Comparison of ENCODE assay signal across 16 mouse cellular contexts in the genomic region with DNA sequence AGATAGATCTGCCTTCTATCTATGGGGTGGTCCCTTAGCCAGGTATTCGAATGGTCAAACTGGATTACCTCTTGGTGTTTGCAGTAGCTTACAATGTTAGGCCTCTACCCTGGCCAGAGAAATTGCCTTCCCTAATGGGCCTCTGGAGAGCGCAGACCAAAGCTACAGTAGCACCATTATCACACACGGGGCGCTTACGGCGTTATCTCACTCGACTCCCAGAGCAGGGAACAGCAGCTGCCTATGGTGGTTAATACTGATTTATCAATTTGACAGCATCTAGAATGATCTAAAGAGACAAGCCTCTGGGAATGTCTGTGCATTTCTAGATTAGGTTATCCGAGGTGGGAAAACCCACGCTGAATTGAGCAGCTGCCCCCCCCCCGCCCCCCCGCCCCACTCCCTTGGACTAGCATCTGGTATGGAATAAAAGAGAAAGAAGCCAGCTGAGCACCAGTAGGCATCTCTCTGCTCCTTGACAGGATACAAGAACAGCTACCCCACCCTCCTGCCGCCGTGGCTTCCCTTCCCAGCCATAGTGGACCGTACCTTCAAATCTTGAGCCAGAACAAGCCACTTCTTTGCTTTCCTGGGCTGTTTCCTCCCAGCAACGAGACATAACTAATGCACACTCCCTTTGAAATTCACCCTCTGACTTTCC.
DNase-seq lines count a peak whose midpoint lies in the region; ATAC-seq and TF ChIP-seq lines count a peak whose summit lies in the region.
"Had no signal": no experiment of that assay in that cellular context is flagged by ENCODE, and none has a peak within 500 bp of the region (broad histone marks: within the 10 kb centered on the region; RNA-seq: fewer than 3 reads in every experiment).

No protein-coding gene starts in this region.

- no peaks in the 10 kb centered on the region for H3K9me3 ChIP-seq in hindbrain, embryonic 13.5 days
- H3K9me3 ChIP-seq in midbrain, embryonic 15.5 days, result no peaks in the 10 kb centered on the region
- no peaks in the 10 kb centered on the region; the same call in 1 of the 2 replicates for H3K9me3 ChIP-seq in kidney, embryonic 16.5 days (ENCODE audit: low read length)

- no peak overlapping the region for H3K9ac ChIP-seq in hindbrain, embryonic 13.5 days
- H3K9ac ChIP-seq in midbrain, embryonic 15.5 days, result no peak overlapping the region
- H3K9ac ChIP-seq in kidney, embryonic 16.5 days (replicated peaks; ENCODE audit: low read length), result no peak overlapping the region
- H3K9ac ChIP-seq: liver, embryonic 14.5 days had no signal

- H3K4me1 ChIP-seq in hindbrain, embryonic 13.5 days (replicated peaks), result peaks cover 48% of the 10 kb centered on the region
- peaks cover 35% of the 10 kb centered on the region for H3K4me1 ChIP-seq in midbrain, embryonic 15.5 days
- H3K4me1 ChIP-seq in kidney, embryonic 16.5 days (ENCODE audit: insufficient read depth, low read length), result no peaks in the 10 kb centered on the region

- H3K4me2 ChIP-seq in hindbrain, embryonic 13.5 days, result no peak overlapping the region
- no peak overlapping the region for H3K4me2 ChIP-seq in midbrain, embryonic 15.5 days
- H3K4me2 ChIP-seq in kidney, embryonic 16.5 days (replicated peaks; ENCODE audit: low read depth, low read length), result no peak overlapping the region

- H3K27ac ChIP-seq in layer of hippocampus, adult 2 months, result peak overlapping the region; percentile 53
- H3K27ac ChIP-seq in hindbrain, embryonic 13.5 days, result peak overlapping the region; percentile 55
- 0 out of 2 replicates have a peak overlapping the region, but pooled peaks have one; percentile 54 for H3K27ac ChIP-seq in midbrain, embryonic 15.5 days
- H3K27ac ChIP-seq in kidney, embryonic 16.5 days (ENCODE audit: low read length), result no peak overlapping the region
- H3K27ac ChIP-seq: liver, embryonic 14.5 days had no signal

- ATAC-seq in hindbrain, embryonic 13.5 days (ENCODE audit: low FRiP score), result peak; percentile 55; the same call in 1 of the 2 replicates
- no peak; the same call in 1 of the 2 replicates for ATAC-seq in midbrain, embryonic 15.5 days (replicated peaks)
- no peak for ATAC-seq in kidney, embryonic 16.5 days (ENCODE audit: low FRiP score, low TSS enrichment)
- ATAC-seq: inflammation-experienced regulatory T-cells, adult 6 months; lung, postnatal 0 days had no signal

- DNase-seq in layer of hippocampus, adult 2 months (ENCODE audit: low spot score in 2 of 2), result no peak
- DNase-seq in layer of hippocampus, postnatal 36 days, result no peak
- peak; percentile 61 for DNase-seq in brain, embryonic 14.5 days (ENCODE audit: low read depth)
- DNase-seq in urinary bladder, postnatal 36 days (ENCODE audit: low spot score in 2 of 2), result no peak
- DNase-seq: adrenal gland, postnatal 36 days; cerebellum, adult 9-11 months; gastrocnemius, postnatal 25 days; kidney, adult 9 months; right cerebral cortex, postnatal 25 days had no signal

- TF ChIP-seq CTCF in layer of hippocampus, adult 2 months (conservative IDR thresholded peaks at IDR 0.05), result no peak
- TF ChIP-seq CTCF in brain, embryonic 14.5 days (IDR thresholded peaks at IDR 0.05; ENCODE audit: borderline replicate concordance, extremely low read depth, insufficient read depth, insufficient read length), result no peak

- H3K27me3 ChIP-seq in hindbrain, embryonic 13.5 days, result no peaks in the 10 kb centered on the region
- no peaks in the 10 kb centered on the region; the same call in 1 of the 2 replicates for H3K27me3 ChIP-seq in midbrain, embryonic 15.5 days (replicated peaks)
- H3K27me3 ChIP-seq in kidney, embryonic 16.5 days (ENCODE audit: insufficient read depth, low read length), result no peaks in the 10 kb centered on the region

- H3K4me3 ChIP-seq in layer of hippocampus, adult 2 months, result no peak overlapping the region
- no peak overlapping the region for H3K4me3 ChIP-seq in hindbrain, embryonic 13.5 days
- no peak overlapping the region for H3K4me3 ChIP-seq in midbrain, embryonic 15.5 days
- no peak overlapping the region for H3K4me3 ChIP-seq in kidney, embryonic 16.5 days (ENCODE audit: low read length)

- WGBS in hindbrain, embryonic 13.5 days, result 35% methylated on average over 15 of the region's 15 CpGs
- WGBS in midbrain, embryonic 15.5 days, result 32% methylated on average over 15 of the region's 15 CpGs
- WGBS in kidney, embryonic 16.5 days, result 48% methylated on average over 15 of the region's 15 CpGs

- H3K36me3 ChIP-seq in hindbrain, embryonic 13.5 days, result no peaks in the 10 kb centered on the region
- H3K36me3 ChIP-seq in midbrain, embryonic 15.5 days (replicated peaks), result no peaks in the 10 kb centered on the region
- H3K36me3 ChIP-seq in kidney, embryonic 16.5 days (ENCODE audit: insufficient read depth, low read length), result no peaks in the 10 kb centered on the region
- H3K36me3 ChIP-seq: G1E had no signal

- TF ChIP-seq POLR2A in brain, embryonic 14.5 days (IDR thresholded peaks at IDR 0.05; ENCODE audit: borderline replicate concordance, extremely low read depth, insufficient read depth, insufficient read length, poor library complexity, severe bottlenecking), result no peak
